Mouse (Mus musculus) erythroblast, adult 5-6 weeks (primary cell): ENCODE measurements at regions not wholly inside any gene's neighbourhood (a gene's known extent, or its start where the extent isn't known, plus 50 kb on each side); places are given as distances from the start of the nearest gene placed in this dataset.

Experiments
- ATAC-seq: replicated peaks from 2 replicates; pipeline ENCODE4 v1.8.0; 2016; ENCODE audit warnings: moderate number of reproducible peaks, mild to moderate bottlenecking, moderate TSS enrichment, inconsistent platforms; ENCODE audit not compliant: poor library complexity, low FRiP score, severe bottlenecking

GRCm38 (mm10) chr5:132737966-132738365 lies 194.8 kb upstream of the Auts2 start:
- no peak for ATAC-seq

GRCm38 (mm10) chr5:132728689-132729189 lies 185.6 kb upstream of the Auts2 start:
- ATAC-seq = no peak

GRCm38 (mm10) chr5:132724467-132724866 lies 181.3 kb upstream of the Auts2 start:
- no peak for ATAC-seq

GRCm38 (mm10) chr5:132710301-132710700 lies 167.2 kb upstream of the Auts2 start:
- ATAC-seq = no peak

GRCm38 (mm10) chr5:132707531-132707930 lies 164.4 kb upstream of the Auts2 start:
- ATAC-seq = no peak

- ATAC-seq = no peak
Measured at GRCm38 (mm10) chr5:132703455-132704100, 160.4 kb upstream of the Auts2 start.

GRCm38 (mm10) chr5:132702573-132702972 lies 159.4 kb upstream of the Auts2 start:
- ATAC-seq = no peak

GRCm38 (mm10) chr5:132690784-132691183 lies 147.6 kb upstream of the Auts2 start:
- ATAC-seq = no peak

- no peak for ATAC-seq
Measured at GRCm38 (mm10) chr5:132675261-132675660, 132.1 kb upstream of the Auts2 start.

GRCm38 (mm10) chr5:132673599-132674305 lies 130.6 kb upstream of the Auts2 start:
- ATAC-seq = no peak

GRCm38 (mm10) chr5:132671496-132671895 lies 128.4 kb upstream of the Auts2 start:
- no peak for ATAC-seq

GRCm38 (mm10) chr5:132667316-132667715 lies 124.2 kb upstream of the Auts2 start:
- ATAC-seq = no peak

- ATAC-seq = no peak
Measured at GRCm38 (mm10) chr5:132661266-132661665, 118.1 kb upstream of the Auts2 start.

GRCm38 (mm10) chr5:132660036-132660435 lies 116.9 kb upstream of the Auts2 start:
- no peak for ATAC-seq

GRCm38 (mm10) chr5:132654382-132654781 lies 111.2 kb upstream of the Auts2 start:
- ATAC-seq = no peak

GRCm38 (mm10) chr5:132653694-132654300 lies 110.7 kb upstream of the Auts2 start:
- ATAC-seq = no peak

GRCm38 (mm10) chr5:132652201-132652600 lies 109.1 kb upstream of the Auts2 start:
- no peak for ATAC-seq

GRCm38 (mm10) chr5:132649771-132650170 lies 106.6 kb upstream of the Auts2 start:
- no peak for ATAC-seq

GRCm38 (mm10) chr5:132648751-132649150 lies 105.6 kb upstream of the Auts2 start:
- ATAC-seq = no peak

- ATAC-seq = no peak
Measured at GRCm38 (mm10) chr5:132644646-132645172, 101.6 kb upstream of the Auts2 start.

- no peak for ATAC-seq
Measured at GRCm38 (mm10) chr5:132643270-132643669, 100.1 kb upstream of the Auts2 start.
